Mouse (Mus musculus): ENCODE results near the gene Zdhhc22.
A peak's percentile ranks its signal among the peaks of the same experiment; 100 is the strongest.

DNA sequence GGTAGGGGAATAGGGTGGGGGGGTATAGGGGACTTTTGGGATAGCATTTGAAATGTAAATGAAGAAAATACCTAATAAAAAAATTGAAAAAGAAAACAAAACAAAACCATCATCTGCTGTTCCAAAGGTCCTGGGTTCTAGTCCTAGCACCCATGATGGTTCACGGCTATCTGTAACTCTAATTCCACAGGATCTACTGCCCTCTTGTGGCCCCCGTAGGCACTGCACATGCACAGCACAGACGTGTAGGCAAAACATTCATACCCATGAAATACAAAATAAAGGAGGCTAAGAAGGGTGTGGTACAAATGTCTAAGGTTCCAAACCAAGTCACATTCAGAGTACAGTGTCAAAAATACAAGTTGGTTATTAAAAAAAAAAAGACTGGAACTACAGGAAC lies 26.8 kb upstream of the Zdhhc22 start:
- TF ChIP-seq CTCF (IDR thresholded peaks at IDR 0.05; ENCODE audit: insufficient read depth, low read length) (peak; percentile 56), POLR2A (IDR thresholded peaks at IDR 0.05; ENCODE audit: borderline replicate concordance, extremely low read depth, low read depth, low read length) (no peak)
